Mouse (Mus musculus) neural tube, embryonic 14.5 days (tissue): ENCODE data around the gene Ints13. TPM values are rescaled to one million over a fixed set of nuclear protein-coding genes. Genes with fewer than 3 reads are reported as not detected.

Experiments used
- ATAC-seq: fragments of 200-750 bp; cut with Nextera tagmentation; 2 replicates; pipeline ENCODE4 v1.8.0; 2017; ENCODE audit warnings: low read depth, mild to moderate bottlenecking, moderate TSS enrichment, moderate library complexity
- H3K27ac ChIP-seq: fragments of 300-500 bp; sonication (generic); 2 replicates; pipeline ENCODE4 v1.5.1; 2014; ENCODE audit warnings: low read depth, mild to moderate bottlenecking, control low read depth, low read length, moderate library complexity, mixed read lengths
- H3K27me3 ChIP-seq: fragments of 300-500 bp; sonication (generic); 2 replicates; pipeline ENCODE4 v1.6.1; 2014; ENCODE audit warnings: low read length; ENCODE audit not compliant: control insufficient read depth, insufficient read depth
- H3K36me3 ChIP-seq: fragments of 300-500 bp; sonication (generic); 2 replicates; pipeline ENCODE4 v1.6.1; 2014; ENCODE audit warnings: low read length, mixed read lengths; ENCODE audit not compliant: control insufficient read depth, insufficient read depth
- H3K4me1 ChIP-seq: fragments of 300-500 bp; sonication (generic); 2 replicates; pipeline ENCODE4 v1.6.1; 2014; ENCODE audit warnings: low read length; ENCODE audit not compliant: control insufficient read depth, insufficient read depth
- H3K4me2 ChIP-seq: fragments of 300-500 bp; sonication (generic); 2 replicates; pipeline ENCODE4 v1.6.1; 2014; ENCODE audit warnings: mild to moderate bottlenecking, low read depth, low read length, control low read depth
- H3K4me3 ChIP-seq: fragments of 300-500 bp; sonication (generic); 2 replicates; pipeline ENCODE4 v1.5.1; 2014; ENCODE audit warnings: low read depth, low read length, control low read depth, mixed read lengths
- H3K9ac ChIP-seq: fragments of 300-500 bp; sonication (generic); replicated peaks from 2 replicates; pipeline ENCODE4 v1.6.1; 2014; ENCODE audit warnings: low read depth, mild to moderate bottlenecking, control low read depth, low read length, mixed read lengths
- H3K9me3 ChIP-seq: fragments of 300-500 bp; sonication (generic); 2 replicates; pipeline ENCODE4 v1.6.1; 2016; ENCODE audit warnings: low read length; ENCODE audit not compliant: control insufficient read depth
- WGBS: fragments of 180-500 bp; shearing (Covaris S2); extraction: QIAGEN DNeasy Blood & Tissue Kit; methylation state at CpG from one replicate; pipeline ENCODE4 v1.1.7; 2014; 5-methylcytosine and 5-hydroxymethylcytosine counted together
- polyA plus RNA-seq: library from polyadenylated mRNA; unstranded; fragments of >200 nt; fragmentation: Nextera tagmentation; extraction: Ambion mirVana; gene quantifications from 2 replicates; pipeline ENCODE4 v1.2.1, GENCODE M21; 2014

The Ints13 gene
- polyA plus RNA-seq, 1 experiment from 2014 or later = 41.1 TPM

- H3K9ac ChIP-seq = no peak overlapping the region
- 0 out of 2 replicates have a peak, but pooled peaks cover 3% of the 10 kb centered on the region for H3K27me3 ChIP-seq
- peaks cover 6% of the 10 kb centered on the region for H3K4me1 ChIP-seq
- H3K27ac ChIP-seq = no peak overlapping the region
- no peaks in the 10 kb centered on the region for H3K36me3 ChIP-seq
- no peak overlapping the region for H3K4me2 ChIP-seq
- H3K4me3 ChIP-seq = no peak overlapping the region
- no peaks in the 10 kb centered on the region for H3K9me3 ChIP-seq
- 70% methylated on average over 6 of the region's 6 CpGs for WGBS
- no peak for ATAC-seq
Measured at GRCm38 (mm10) chr6:146500206-146500605, 77.4 kb downstream of the Ints13 start.

Other genes with a start within 250 kb of the Ints13 start
- 6.1 and 10.3 TPM in 2 replicates for gene Itpr2, start 75.6 kb downstream of the Ints13 start, polyA plus RNA-seq
- 44.7 and 47.6 TPM in 2 replicates for gene Fgfr1op2, start 632 bp downstream of the Ints13 start, polyA plus RNA-seq
- gene Med21, start 64.7 kb upstream of the Ints13 start, polyA plus RNA-seq = 119 and 122 TPM in 2 replicates
- gene Tm7sf3, start 65.0 kb upstream of the Ints13 start, polyA plus RNA-seq = 31.8 and 35.5 TPM in 2 replicates
- 13.9 and 18.2 TPM in 2 replicates for gene Stk38l, start 147.2 kb upstream of the Ints13 start, polyA plus RNA-seq
- gene Arntl2, start 218.2 kb upstream of the Ints13 start, polyA plus RNA-seq = 3.2 and 3.7 TPM in 2 replicates